Mouse (Mus musculus): ENCODE data around the gene B4galnt4. TPM values are rescaled to one million over a fixed set of nuclear protein-coding genes. Genes with fewer than 3 reads are reported as not detected.

The B4galnt4 gene
- total and polyA plus RNA-seq, 3 experiments, result 0.81 to 8.0 TPM; not detected in 1

DNA sequence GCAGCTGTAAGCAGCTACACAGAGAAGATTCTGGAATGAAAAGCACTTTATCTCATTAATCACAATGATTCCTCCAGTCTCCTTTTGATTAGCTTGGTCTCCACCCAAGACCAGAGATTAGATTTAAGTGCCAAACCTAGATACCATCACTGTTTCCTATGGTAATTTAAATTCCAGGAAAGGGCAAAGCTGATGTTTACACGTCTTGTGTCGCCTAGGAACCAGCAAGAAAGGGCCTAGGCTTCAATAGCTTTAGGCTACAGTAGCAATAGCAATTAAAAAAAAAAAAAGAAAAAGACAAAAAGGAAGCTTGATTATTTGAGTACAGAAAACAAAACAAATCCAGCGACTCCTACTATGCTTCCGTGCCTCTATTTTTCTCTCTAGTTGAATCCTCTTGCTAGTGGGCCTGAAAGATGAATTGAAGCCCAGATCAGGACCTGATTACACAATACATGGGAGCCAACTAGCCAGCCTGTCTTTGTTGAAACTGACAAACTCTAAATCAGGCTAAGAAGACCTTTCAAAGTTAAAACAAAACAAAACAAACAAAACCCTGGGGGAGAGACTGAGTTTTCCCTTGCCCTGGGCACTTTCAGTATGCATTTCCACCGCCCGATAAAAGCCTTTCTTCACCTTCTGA lies 34.7 kb upstream of the B4galnt4 start:
- TF ChIP-seq ZNF384 (IDR thresholded peaks at IDR 0.05; ENCODE audit: low read depth, low read length) (no peak), RAD21 (IDR thresholded peaks at IDR 0.05; ENCODE audit: low read depth, low read length) (no peak), SIN3A (IDR thresholded peaks at IDR 0.05; ENCODE audit: low read length) (no peak), MAFK (IDR thresholded peaks at IDR 0.05; ENCODE audit: borderline replicate concordance, low read depth, low read length) (no peak), MAZ (IDR thresholded peaks at IDR 0.05; ENCODE audit: low read depth, low read length) (no peak), E2F4 (IDR thresholded peaks at IDR 0.05; ENCODE audit: borderline replicate concordance, low read depth, low read length) (no peak)
- H3K4me1 ChIP-seq (ENCODE audit: control insufficient read depth in 1 of 2, insufficient read depth in 2 of 2, low read length in 2 of 2), result no peaks in the 10 kb centered on the region
- no peak for DNase-seq (ENCODE audit: low read depth, low spot score)
- H3K4me3 ChIP-seq (ENCODE audit: control insufficient read depth in 1 of 2, insufficient read depth in 1 of 2, low read depth in 2 of 2, low read length in 2 of 2), result no peak overlapping the region
- no peaks in the 10 kb centered on the region for H3K36me3 ChIP-seq (ENCODE audit: control insufficient read depth in 1 of 2, insufficient read depth in 2 of 2, low read length in 2 of 2)
- H3K27ac ChIP-seq (ENCODE audit: control insufficient read depth, low read depth, low read length), result no peak overlapping the region
- H3K79me2 ChIP-seq (ENCODE audit: control insufficient read depth, insufficient read depth, low read length, poor library complexity), result no peaks in the 10 kb centered on the region
- peaks cover 3 to 4% of the 10 kb centered on the region in 2 experiments; a peak in 3 of 4 replicates for H3K27me3 ChIP-seq (ENCODE audit: control insufficient read depth in 1 of 2, insufficient read depth in 2 of 2, low read length in 2 of 2)
- H3K9ac ChIP-seq (ENCODE audit: control insufficient read depth, low read depth, low read length, poor library complexity, severe bottlenecking), result no peak overlapping the region
- no peaks in the 10 kb centered on the region for H3K9me3 ChIP-seq (replicated peaks; ENCODE audit: insufficient read depth, low read length)

DNA sequence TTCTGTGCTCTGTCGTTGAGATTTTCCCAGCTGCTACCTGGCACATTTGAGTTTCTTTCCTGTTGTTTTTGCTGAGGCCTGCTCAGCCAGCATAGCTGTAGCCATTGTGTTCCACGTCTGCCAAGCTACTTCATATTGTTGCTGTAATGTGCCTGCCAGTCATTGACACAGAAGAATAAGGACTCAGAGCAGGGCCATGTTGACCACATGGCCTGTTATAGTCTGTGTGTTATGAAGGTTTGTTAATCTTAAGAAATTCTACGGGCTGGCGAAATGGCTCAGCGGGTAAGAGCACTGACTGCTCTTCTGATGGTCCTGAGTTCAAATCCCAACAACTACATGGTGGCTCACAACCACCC lies 34.2 kb upstream of the B4galnt4 start:
- no peak overlapping the region for H3K4me3 ChIP-seq (ENCODE audit: control insufficient read depth in 1 of 2, insufficient read depth in 1 of 2, low read depth in 2 of 2, low read length in 2 of 2)
- H3K27ac ChIP-seq (ENCODE audit: control insufficient read depth, low read depth, low read length), result no peak overlapping the region
- no peaks in the 10 kb centered on the region for H3K36me3 ChIP-seq (ENCODE audit: control insufficient read depth in 1 of 2, insufficient read depth in 2 of 2, low read length in 2 of 2)
- no peak for DNase-seq (ENCODE audit: low read depth, low spot score)
- no peaks in the 10 kb centered on the region for H3K9me3 ChIP-seq (replicated peaks; ENCODE audit: insufficient read depth, low read length)
- H3K4me1 ChIP-seq (ENCODE audit: control insufficient read depth in 1 of 2, insufficient read depth in 2 of 2, low read length in 2 of 2), result no peaks in the 10 kb centered on the region
- H3K79me2 ChIP-seq (ENCODE audit: control insufficient read depth, insufficient read depth, low read length, poor library complexity), result no peaks in the 10 kb centered on the region
- no peak overlapping the region for H3K9ac ChIP-seq (ENCODE audit: control insufficient read depth, low read depth, low read length, poor library complexity, severe bottlenecking)
- H3K27me3 ChIP-seq (ENCODE audit: control insufficient read depth in 1 of 2, insufficient read depth in 2 of 2, low read length in 2 of 2), result peaks cover 4 to 7% of the 10 kb centered on the region in 2 experiments
- TF ChIP-seq JUND (IDR thresholded peaks at IDR 0.05; ENCODE audit: low read depth, low read length) (no peak), E2F4 (IDR thresholded peaks at IDR 0.05; ENCODE audit: borderline replicate concordance, low read depth, low read length) (no peak), MAFK (IDR thresholded peaks at IDR 0.05; ENCODE audit: borderline replicate concordance, low read depth, low read length) (no peak), NRF1 (IDR thresholded peaks at IDR 0.05; ENCODE audit: insufficient read depth, low read depth, low read length, poor library complexity, severe bottlenecking) (no peak), USF2 (IDR thresholded peaks at IDR 0.05; ENCODE audit: borderline replicate concordance in 1 of 2, insufficient read depth in 1 of 2, low read depth in 1 of 2, low read length in 2 of 2) (no peak), TAL1 (IDR thresholded peaks at IDR 0.05; ENCODE audit: low read length) (no peak), NELFE (IDR thresholded peaks at IDR 0.05; ENCODE audit: low read depth, low read length) (no peak), SMC3 (IDR thresholded peaks at IDR 0.05; ENCODE audit: low read depth, low read length) (no peak), ZMIZ1 (IDR thresholded peaks at IDR 0.05; ENCODE audit: low read depth, low read length) (no peak), POLR2AphosphoS5 (IDR thresholded peaks at IDR 0.05; ENCODE audit: borderline replicate concordance, low read depth, low read length) (no peak), TBP (IDR thresholded peaks at IDR 0.05; ENCODE audit: low read depth, low read length) (no peak), POLR2A (IDR thresholded peaks at IDR 0.05; ENCODE audit: control insufficient read depth in 1 of 2, insufficient read depth in 1 of 2, low read depth in 1 of 2, low read length in 2 of 2, poor library complexity in 1 of 2) (no peak), MYB (IDR thresholded peaks at IDR 0.05; ENCODE audit: low read depth, low read length) (no peak), MAZ (IDR thresholded peaks at IDR 0.05; ENCODE audit: low read depth, low read length) (no peak), ZKSCAN1 (IDR thresholded peaks at IDR 0.05; ENCODE audit: low read depth, low read length) (no peak)
